Mouse (Mus musculus): Measurements from ENCODE around the gene Myo1e. TPM values are rescaled to one million over a fixed set of nuclear protein-coding genes. Genes with fewer than 3 reads are reported as not detected.

Gene Myo1e
- total and polyA plus RNA-seq, 2 experiments from 2014 or later = 3.0 to 5.9 TPM

- no peak overlapping the region for H3K9ac ChIP-seq (replicated peaks; ENCODE audit: low read length, poor library complexity, severe bottlenecking)
- DNase-seq (ENCODE audit: low spot score) = no peak
- H3K4me3 ChIP-seq (ENCODE audit: low read depth, low read length) = no peak overlapping the region
- no peak for TF ChIP-seq CTCF (IDR thresholded peaks at IDR 0.05)
- H3K36me3 ChIP-seq (ENCODE audit: insufficient read depth, low read length) = peaks cover 3% of the 10 kb centered on the region; the same call in 1 of the 2 replicates
- ATAC-seq (ENCODE audit: low FRiP score) = no peak
- no peaks in the 10 kb centered on the region for H3K4me1 ChIP-seq (ENCODE audit: insufficient read depth, low read length)
- no peak overlapping the region for H3K4me2 ChIP-seq (ENCODE audit: low read depth, low read length, poor library complexity, severe bottlenecking)
- no peaks in the 10 kb centered on the region for H3K9me3 ChIP-seq (ENCODE audit: low read length)
- 68% methylated on average over 5 of the region's 5 CpGs for WGBS
- no peaks in the 10 kb centered on the region for H3K27me3 ChIP-seq (ENCODE audit: insufficient read depth, low read length)
- no peak overlapping the region for H3K27ac ChIP-seq (ENCODE audit: low read depth, low read length)
Observed at GRCm38 (mm10) chr9:70371638-70372037, 164.5 kb downstream of the Myo1e start.

- no peaks in the 10 kb centered on the region for H3K27me3 ChIP-seq (ENCODE audit: insufficient read depth, low read length)
- H3K4me2 ChIP-seq (ENCODE audit: low read depth, low read length, poor library complexity, severe bottlenecking) = no peak overlapping the region
- H3K27ac ChIP-seq (ENCODE audit: low read depth, low read length) = no peak overlapping the region
- no peak overlapping the region for H3K9ac ChIP-seq (replicated peaks; ENCODE audit: low read length, poor library complexity, severe bottlenecking)
- no peaks in the 10 kb centered on the region for H3K9me3 ChIP-seq (ENCODE audit: low read length)
- ATAC-seq (ENCODE audit: low FRiP score) (no peak), DNase-seq (ENCODE audit: low spot score) (no peak)
- TF ChIP-seq CTCF (IDR thresholded peaks at IDR 0.05) = no peak
- H3K4me3 ChIP-seq (ENCODE audit: low read depth, low read length) = no peak overlapping the region
- H3K36me3 ChIP-seq (ENCODE audit: insufficient read depth, low read length) = no peaks in the 10 kb centered on the region
- WGBS = 86% methylated on average over 7 of the region's 7 CpGs
- no peaks in the 10 kb centered on the region for H3K4me1 ChIP-seq (ENCODE audit: insufficient read depth, low read length)
Observed at GRCm38 (mm10) chr9:70379502-70380467, 172.6 kb downstream of the Myo1e start.

- ATAC-seq (ENCODE audit: low FRiP score) (no peak), DNase-seq (ENCODE audit: low spot score) (peak; percentile 15)
- Histone ChIP-seq H3K9ac (replicated peaks; ENCODE audit: low read length, poor library complexity, severe bottlenecking) (no peak overlapping the region), H3K9me3 (ENCODE audit: low read length) (no peaks in the 10 kb centered on the region), H3K4me3 (ENCODE audit: low read depth, low read length) (no peak overlapping the region), H3K4me2 (ENCODE audit: low read depth, low read length, poor library complexity, severe bottlenecking) (no peak overlapping the region), H3K27me3 (ENCODE audit: insufficient read depth, low read length) (no peaks in the 10 kb centered on the region), H3K4me1 (ENCODE audit: insufficient read depth, low read length) (no peaks in the 10 kb centered on the region), H3K36me3 (ENCODE audit: insufficient read depth, low read length) (no peaks in the 10 kb centered on the region), H3K27ac (ENCODE audit: low read depth, low read length) (0 out of 2 replicates have a peak overlapping the region, but pooled peaks have one; percentile 18)
- no peak for TF ChIP-seq CTCF (IDR thresholded peaks at IDR 0.05)
- WGBS = 84% methylated on average over 12 of the region's 12 CpGs
Observed at GRCm38 (mm10) chr9:70382091-70382490, 174.9 kb downstream of the Myo1e start.

GRCm38 (mm10) chr9:70383750-70384149, 176.6 kb downstream of the Myo1e start:
- DNase-seq (ENCODE audit: low spot score) = no peak
- no peak overlapping the region for H3K27ac ChIP-seq (ENCODE audit: low read depth, low read length)
- no peaks in the 10 kb centered on the region for H3K36me3 ChIP-seq (ENCODE audit: insufficient read depth, low read length)
- H3K27me3 ChIP-seq (ENCODE audit: insufficient read depth, low read length) = no peaks in the 10 kb centered on the region
- ATAC-seq (ENCODE audit: low FRiP score) = no peak
- no peaks in the 10 kb centered on the region for H3K4me1 ChIP-seq (ENCODE audit: insufficient read depth, low read length)
- H3K9me3 ChIP-seq (ENCODE audit: low read length) = no peaks in the 10 kb centered on the region
- no peak overlapping the region for H3K9ac ChIP-seq (replicated peaks; ENCODE audit: low read length, poor library complexity, severe bottlenecking)
- 74% methylated on average over 10 of the region's 10 CpGs for WGBS
- TF ChIP-seq CTCF (IDR thresholded peaks at IDR 0.05) = no peak
- H3K4me3 ChIP-seq (ENCODE audit: low read depth, low read length) = no peak overlapping the region
- no peak overlapping the region for H3K4me2 ChIP-seq (ENCODE audit: low read depth, low read length, poor library complexity, severe bottlenecking)

- TF ChIP-seq CTCF (IDR thresholded peaks at IDR 0.05) = no peak
- WGBS = 96% methylated on average over 4 of the region's 4 CpGs
- Histone ChIP-seq H3K27ac (ENCODE audit: low read depth, low read length) (no peak overlapping the region), H3K27me3 (ENCODE audit: insufficient read depth, low read length) (no peaks in the 10 kb centered on the region), H3K9ac (replicated peaks; ENCODE audit: low read length, poor library complexity, severe bottlenecking) (no peak overlapping the region), H3K36me3 (ENCODE audit: insufficient read depth, low read length) (no peaks in the 10 kb centered on the region), H3K9me3 (ENCODE audit: low read length) (no peaks in the 10 kb centered on the region), H3K4me2 (ENCODE audit: low read depth, low read length, poor library complexity, severe bottlenecking) (no peak overlapping the region), H3K4me1 (ENCODE audit: insufficient read depth, low read length) (no peaks in the 10 kb centered on the region), H3K4me3 (ENCODE audit: low read depth, low read length) (no peak overlapping the region)
- no peak for DNase-seq (ENCODE audit: low spot score)
- ATAC-seq (ENCODE audit: low FRiP score) = no peak
Observed at GRCm38 (mm10) chr9:70384494-70384893, 177.3 kb downstream of the Myo1e start.
